Mouse (Mus musculus) heart, embryonic 10.5 days (tissue): ENCODE data around the gene Ilk. TPM values are rescaled to one million over a fixed set of nuclear protein-coding genes. Genes with fewer than 3 reads are reported as not detected.

ENCODE experiments used
- DNase-seq: peaks from one replicate; pipeline ENCODE4 v3.0.0-alpha.2; 2017; ENCODE audit warnings: low spot score
- H3K27ac ChIP-seq: fragments of 300-500 bp; sonication (generic); 2 replicates; pipeline ENCODE4 v1.5.1; 2016; ENCODE audit warnings: mild to moderate bottlenecking
- H3K27me3 ChIP-seq: fragments of 300-500 bp; sonication (generic); 2 replicates; pipeline ENCODE4 v1.6.1; 2016; ENCODE audit warnings: mild to moderate bottlenecking; ENCODE audit not compliant: poor library complexity, insufficient read depth, severe bottlenecking
- H3K36me3 ChIP-seq: fragments of 300-500 bp; sonication (generic); 2 replicates; pipeline ENCODE4 v1.6.1; 2016; ENCODE audit warnings: mild to moderate bottlenecking, moderate library complexity
- H3K4me1 ChIP-seq: fragments of 300-500 bp; sonication (generic); 2 replicates; pipeline ENCODE4 v1.6.1; 2016; ENCODE audit warnings: mild to moderate bottlenecking
- H3K4me3 ChIP-seq: fragments of 300-500 bp; sonication (generic); 2 replicates; pipeline ENCODE4 v1.5.1; 2016; ENCODE audit warnings: mild to moderate bottlenecking, moderate library complexity
- H3K9me3 ChIP-seq: fragments of 300-500 bp; sonication (generic); 2 replicates; pipeline ENCODE4 v1.6.1; 2016; ENCODE audit warnings: mild to moderate bottlenecking, moderate library complexity
- WGBS: fragments of 180-500 bp; shearing (Covaris S2); methylation state at CpG from one replicate; pipeline ENCODE4 v1.1.7; 2016; 5-methylcytosine and 5-hydroxymethylcytosine counted together
- polyA plus RNA-seq: library from polyadenylated mRNA; unstranded; fragments of >200 nt; fragmentation: Nextera tagmentation; extraction: Ambion mirVana; gene quantifications from 2 replicates; pipeline ENCODE4 v1.2.1, GENCODE M21; 2016

The Ilk gene
- polyA plus RNA-seq, 1 experiment from 2014 or later: 371 TPM

GRCm38 (mm10) chr7:105777316-105777715 lies 40.9 kb downstream of the Ilk start:
- H3K27ac ChIP-seq: no peak overlapping the region
- peak; percentile 53 for DNase-seq
- H3K4me1 ChIP-seq: peaks cover 24% of the 10 kb centered on the region
- WGBS: 90% methylated on average over 1 of the region's 1 CpGs
- no peaks in the 10 kb centered on the region for H3K27me3 ChIP-seq
- peaks cover 23% of the 10 kb centered on the region for H3K36me3 ChIP-seq
- H3K4me3 ChIP-seq: no peak overlapping the region
- no peaks in the 10 kb centered on the region for H3K9me3 ChIP-seq

- no peaks in the 10 kb centered on the region for H3K9me3 ChIP-seq
- H3K4me3 ChIP-seq: peak overlapping the region; percentile 33; the same call in 1 of the 2 replicates
- peak overlapping the region; percentile 79 for H3K27ac ChIP-seq
- DNase-seq: peak; percentile 77
- H3K27me3 ChIP-seq: no peaks in the 10 kb centered on the region
- WGBS: 44% methylated on average over 13 of the region's 13 CpGs
- peaks cover 16% of the 10 kb centered on the region for H3K36me3 ChIP-seq
- H3K4me1 ChIP-seq: peaks cover 24% of the 10 kb centered on the region
Measured at GRCm38 (mm10) chr7:105777797-105778552, 41.6 kb downstream of the Ilk start.

GRCm38 (mm10) chr7:105778553-105779265 lies 42.3 kb downstream of the Ilk start:
- Histone ChIP-seq H3K36me3 (peaks cover 14% of the 10 kb centered on the region), H3K4me1 (peaks cover 24% of the 10 kb centered on the region), H3K27ac (peak overlapping the region; percentile 79), H3K27me3 (no peaks in the 10 kb centered on the region), H3K9me3 (no peaks in the 10 kb centered on the region), H3K4me3 (peak overlapping the region; percentile 33)
- 24% methylated on average over 4 of the region's 4 CpGs for WGBS
- peak; percentile 75 for DNase-seq

- no peak for DNase-seq
- Histone ChIP-seq H3K27ac (no peak overlapping the region), H3K4me1 (peaks cover 34% of the 10 kb centered on the region), H3K27me3 (peaks cover 19% of the 10 kb centered on the region), H3K9me3 (no peaks in the 10 kb centered on the region), H3K36me3 (peaks cover 10% of the 10 kb centered on the region), H3K4me3 (no peak overlapping the region)
- 44% methylated on average over 4 of the region's 4 CpGs for WGBS
Measured at GRCm38 (mm10) chr7:105783861-105784260, 47.5 kb downstream of the Ilk start.

GRCm38 (mm10) chr7:105784556-105784955 lies 48.2 kb downstream of the Ilk start:
- peaks cover 28% of the 10 kb centered on the region for H3K4me1 ChIP-seq
- peaks cover 26% of the 10 kb centered on the region for H3K27me3 ChIP-seq
- no peak overlapping the region for H3K4me3 ChIP-seq
- H3K36me3 ChIP-seq: peaks cover 10% of the 10 kb centered on the region
- no peak overlapping the region for H3K27ac ChIP-seq
- H3K9me3 ChIP-seq: no peaks in the 10 kb centered on the region
- 49% methylated on average over 4 of the region's 4 CpGs for WGBS
- DNase-seq: no peak

- no peak for DNase-seq
Measured at GRCm38 (mm10) chr7:105786506-105787284, 50.3 kb downstream of the Ilk start.

GRCm38 (mm10) chr7:105787285-105788140 lies 51.1 kb downstream of the Ilk start, which contains the start of gene Dchs1:
Dchs1 (minus strand) TSS chr7:105787654.
- Histone ChIP-seq H3K36me3 (no peaks in the 10 kb centered on the region), H3K27me3 (peaks cover 27% of the 10 kb centered on the region), H3K4me3 (peak within 1 kb of the TSS; percentile 81), H3K9me3 (no peaks in the 10 kb centered on the region), H3K27ac (peak within 1 kb of the TSS; percentile 92), H3K4me1 (peaks cover 28% of the 10 kb centered on the region)
- under 1% methylated on average over 77 of the region's 97 CpGs for WGBS
- no peak for DNase-seq

More at GRCm38 (mm10) chr7:105786506-105787284, 50.3 kb downstream of the Ilk start:
- Histone ChIP-seq H3K4me1 (peaks cover 28% of the 10 kb centered on the region), H3K9me3 (no peaks in the 10 kb centered on the region), H3K4me3 (peak overlapping the region; percentile 81), H3K27me3 (peaks cover 27% of the 10 kb centered on the region), H3K27ac (peak overlapping the region; percentile 92), H3K36me3 (peaks cover 2% of the 10 kb centered on the region)
- WGBS: 10% methylated on average over 19 of the region's 20 CpGs

GRCm38 (mm10) chr7:105791147-105791546 lies 54.8 kb downstream of the Ilk start:
- H3K27ac ChIP-seq: no peak overlapping the region
- peaks cover 11% of the 10 kb centered on the region for H3K4me1 ChIP-seq
- H3K9me3 ChIP-seq: no peaks in the 10 kb centered on the region
- WGBS: 69% methylated on average over 1 of the region's 1 CpGs
- peaks cover 24% of the 10 kb centered on the region for H3K27me3 ChIP-seq
- H3K36me3 ChIP-seq: no peaks in the 10 kb centered on the region
- no peak overlapping the region for H3K4me3 ChIP-seq
- DNase-seq: no peak

Other genes with a start within 250 kb of the Ilk start
- 39.9 and 60.4 TPM in 2 replicates for gene Smpd1, start 182.2 kb upstream of the Ilk start, polyA plus RNA-seq
- gene Apbb1, start 154.9 kb upstream of the Ilk start, polyA plus RNA-seq: 68.6 and 70.6 TPM in 2 replicates
- gene Hpx, start 136.5 kb upstream of the Ilk start, polyA plus RNA-seq: 0.43 and 7.4 TPM in 2 replicates
- 30.3 and 32.6 TPM in 2 replicates for gene Trim3, start 103.0 kb upstream of the Ilk start, polyA plus RNA-seq
- gene Timm10b, start 96.5 kb upstream of the Ilk start, polyA plus RNA-seq: 179 and 200 TPM in 2 replicates
- 45.0 and 56.2 TPM in 2 replicates for gene Arfip2, start 96.2 kb upstream of the Ilk start, polyA plus RNA-seq
- gene Gm45799, start 96.0 kb upstream of the Ilk start, polyA plus RNA-seq: 33.0 and 37.9 TPM in 2 replicates
- gene Dnhd1, start 85.8 kb upstream of the Ilk start, polyA plus RNA-seq: 0.55 and 0.58 TPM in 2 replicates
- 30.9 and 40.6 TPM in 2 replicates for gene Rrp8, start 793 bp downstream of the Ilk start, polyA plus RNA-seq
- 153 and 184 TPM in 2 replicates for gene Taf10, start 7.8 kb downstream of the Ilk start, polyA plus RNA-seq
- gene Tpp1, start 15.6 kb downstream of the Ilk start, polyA plus RNA-seq: 76.5 and 95.2 TPM in 2 replicates
- gene Dchs1, start 51.1 kb downstream of the Ilk start, polyA plus RNA-seq: 4.2 and 8.6 TPM in 2 replicates
- gene Mrpl17, start 74.5 kb downstream of the Ilk start, polyA plus RNA-seq: 279 and 357 TPM in 2 replicates
- gene Gm4070, start 217.4 kb downstream of the Ilk start, polyA plus RNA-seq: 0.69 TPM in 1 of 2 replicates, not detected in the other